Mouse (Mus musculus) heart, adult 2 months (tissue): ENCODE results near the gene Snrk.
A peak's percentile ranks its signal among the peaks of the same experiment; 100 is the strongest.

Experiments used
- CTCF ChIP-seq: fragments of 200-600 bp; IDR thresholded peaks from 2 replicates; pipeline ENCODE4 v1.8.1; 2022; ENCODE audit warnings: antibody characterized with exemption, mild to moderate bottlenecking, moderate library complexity
- EP300 ChIP-seq: fragments of 200-500 bp; IDR thresholded peaks from 2 replicates; pipeline ENCODE4 v1.6.1; 2011; ENCODE audit warnings: low read depth, low read length, control low read depth; ENCODE audit not compliant: insufficient read depth
- POLR2A ChIP-seq: fragments of 200-500 bp; IDR thresholded peaks from 2 replicates; pipeline ENCODE4 v1.6.1; 2011; ENCODE audit warnings: mild to moderate bottlenecking, low read depth, low read length, control low read depth; ENCODE audit not compliant: insufficient read depth

GRCm38 (mm10) chr9:122144776-122145175 lies 27.7 kb downstream of the Snrk start:
- TF ChIP-seq CTCF (peak; percentile 66), EP300 (no peak), POLR2A (no peak)
